Mouse (Mus musculus): ENCODE results near the gene Sae1. TPM values are rescaled to one million over a fixed set of nuclear protein-coding genes. Genes with fewer than 3 reads are reported as not detected.
A peak's percentile ranks its signal among the peaks of the same experiment; 100 is the strongest.

The Sae1 gene
- total RNA-seq, 1 experiment from 2014 or later = 150 TPM

DNA sequence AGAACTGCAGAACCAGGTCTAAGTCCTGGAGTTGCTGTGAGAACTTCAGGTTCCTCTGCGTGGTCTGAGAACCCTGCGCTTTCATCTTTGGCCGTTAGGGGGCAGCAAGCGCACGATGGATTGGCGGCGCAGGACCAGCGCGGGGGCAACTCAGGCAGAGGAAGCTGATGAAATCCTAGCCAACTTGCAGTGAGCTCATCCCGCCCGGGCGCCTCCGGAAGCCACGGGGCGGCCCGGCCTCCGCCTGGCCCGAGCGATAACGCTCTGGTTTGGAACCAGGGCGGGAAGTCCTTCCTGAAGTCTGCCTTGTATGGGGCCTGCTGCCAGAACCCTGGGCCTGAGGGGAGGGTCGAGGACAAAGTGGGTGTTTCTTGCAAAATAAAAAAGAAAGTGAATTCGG, 92.8 kb downstream of the Sae1 start:
- ATAC-seq (replicated peaks; ENCODE audit: insufficient number of reproducible peaks, low FRiP score, low TSS enrichment, poor library complexity, severe bottlenecking) = peak; percentile 84

DNA sequence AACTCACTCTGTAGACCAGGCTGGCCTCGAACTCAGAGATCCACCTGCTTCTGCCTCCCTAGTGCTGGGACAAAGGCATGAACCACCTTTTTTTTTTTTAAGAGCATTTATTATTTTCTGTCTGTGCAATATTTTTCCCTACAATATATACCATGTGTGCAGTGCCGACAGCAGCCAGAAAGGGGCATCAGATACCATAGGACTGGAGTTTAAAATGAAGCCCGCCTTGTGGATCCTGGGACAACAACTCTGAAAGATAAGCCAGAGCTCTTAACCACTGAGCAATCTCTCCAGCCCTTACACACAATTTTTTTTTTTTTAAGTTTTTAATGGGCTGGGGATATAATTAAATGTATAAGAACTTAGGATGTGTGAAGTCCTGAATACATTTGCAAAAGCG, 93.3 kb downstream of the Sae1 start:
- no peak for ATAC-seq (replicated peaks; ENCODE audit: insufficient number of reproducible peaks, low FRiP score, low TSS enrichment, poor library complexity, severe bottlenecking)

GRCm38 (mm10) chr7:16287791-16288190, 99.8 kb downstream of the Sae1 start:
- no peak for ATAC-seq (replicated peaks; ENCODE audit: insufficient number of reproducible peaks, low FRiP score, low TSS enrichment, poor library complexity, severe bottlenecking)

DNA sequence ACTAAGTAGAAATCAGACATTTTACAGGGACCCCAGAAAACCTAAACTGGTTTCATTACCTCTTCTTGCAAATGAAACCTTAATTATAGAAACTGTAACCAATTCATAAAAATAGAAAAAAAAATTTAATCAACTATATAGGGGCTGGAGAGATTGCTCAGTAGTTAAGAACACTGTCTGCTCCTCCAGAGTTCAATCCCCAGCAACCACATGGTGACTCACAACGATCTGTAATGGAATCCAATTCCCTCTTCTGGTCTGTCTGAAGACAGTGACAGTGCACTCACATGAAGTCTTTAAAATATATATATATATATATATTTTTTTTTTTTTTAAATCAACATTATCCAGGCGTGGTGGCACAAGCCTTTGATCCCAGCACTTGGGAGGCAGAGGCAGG, 100.6 kb downstream of the Sae1 start:
- ATAC-seq (replicated peaks; ENCODE audit: insufficient number of reproducible peaks, low FRiP score, low TSS enrichment, poor library complexity, severe bottlenecking) = no peak

DNA sequence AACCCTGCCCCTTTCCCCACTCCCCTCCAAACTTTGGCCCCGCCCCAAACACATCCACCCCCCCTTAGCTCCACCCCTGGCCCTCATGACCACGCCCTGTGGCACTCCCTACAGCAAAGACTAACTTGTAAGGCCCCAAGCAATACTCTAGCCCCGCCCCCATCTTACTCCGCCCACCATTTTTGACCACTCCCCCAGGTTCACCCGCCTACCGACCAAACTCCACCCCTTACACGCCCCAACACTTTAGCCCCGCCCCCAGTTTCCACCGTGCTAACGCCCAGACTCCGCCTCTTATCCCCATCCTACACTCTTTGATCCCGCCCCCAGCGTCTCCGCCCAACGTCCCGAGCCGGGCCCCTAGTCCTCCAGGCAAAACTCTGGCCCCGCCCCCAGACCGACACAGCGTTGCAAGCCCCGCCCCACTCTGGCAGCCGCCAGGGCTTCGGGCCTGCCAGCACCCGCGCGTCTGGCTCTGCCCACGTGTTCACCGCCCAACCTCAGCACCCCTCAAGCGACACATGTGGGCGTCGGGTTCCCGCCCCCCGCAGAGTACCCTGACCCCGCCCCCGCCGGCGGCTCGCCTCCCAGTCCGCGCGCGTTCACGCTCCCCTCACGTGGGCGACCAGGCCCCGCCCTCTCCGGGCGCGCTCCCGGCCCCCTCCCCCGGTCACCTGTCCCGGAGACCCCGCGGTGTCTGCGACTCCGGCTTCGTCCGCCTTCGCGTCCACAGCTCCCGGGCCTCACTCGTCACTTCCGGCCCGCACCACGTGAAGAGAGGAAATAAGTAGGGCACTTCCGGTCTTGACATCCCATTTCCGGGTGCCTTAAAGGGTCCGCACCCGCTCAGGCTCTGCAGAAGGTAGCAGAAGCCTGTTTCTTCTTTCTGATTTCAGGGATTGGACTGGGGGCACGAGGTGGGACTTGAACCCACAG, 101.3 kb downstream of the Sae1 start, which contains the start of gene Ccdc9:
Gene Ccdc9 (minus strand): TSS at position 770 of the 936 bp plus-strand sequence.
- ATAC-seq (replicated peaks; ENCODE audit: insufficient number of reproducible peaks, low FRiP score, low TSS enrichment, poor library complexity, severe bottlenecking) = peak; percentile 81

GRCm38 (mm10) chr7:16285450-16286025, 102.1 kb downstream of the Sae1 start:
- peak; percentile 27 for ATAC-seq (replicated peaks; ENCODE audit: insufficient number of reproducible peaks, low FRiP score, low TSS enrichment, poor library complexity, severe bottlenecking)

- no peak for ATAC-seq (replicated peaks; ENCODE audit: insufficient number of reproducible peaks, low FRiP score, low TSS enrichment, poor library complexity, severe bottlenecking)
Observed at GRCm38 (mm10) chr7:16284904-16285303, 102.7 kb downstream of the Sae1 start.

DNA sequence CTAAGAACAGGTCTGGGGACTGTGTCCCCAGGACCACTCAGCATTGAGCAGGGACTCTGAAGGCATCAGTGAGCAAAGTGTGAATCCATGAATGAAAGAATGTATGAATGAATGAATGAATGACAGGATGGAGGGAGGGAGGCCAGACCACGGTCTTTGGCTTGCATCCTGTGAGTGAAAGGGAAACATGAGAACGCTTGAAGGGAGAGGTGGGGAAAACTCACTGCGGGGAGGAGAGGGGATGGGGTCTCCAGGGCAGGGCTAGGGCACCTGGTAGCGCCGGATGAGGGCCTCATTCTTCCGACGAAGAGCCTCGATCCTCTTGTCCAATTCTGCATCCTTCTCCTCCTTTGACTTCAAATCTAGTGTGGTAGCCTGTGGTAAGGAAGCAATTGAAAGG, 103.6 kb downstream of the Sae1 start:
- ATAC-seq (replicated peaks; ENCODE audit: insufficient number of reproducible peaks, low FRiP score, low TSS enrichment, poor library complexity, severe bottlenecking) = no peak

DNA sequence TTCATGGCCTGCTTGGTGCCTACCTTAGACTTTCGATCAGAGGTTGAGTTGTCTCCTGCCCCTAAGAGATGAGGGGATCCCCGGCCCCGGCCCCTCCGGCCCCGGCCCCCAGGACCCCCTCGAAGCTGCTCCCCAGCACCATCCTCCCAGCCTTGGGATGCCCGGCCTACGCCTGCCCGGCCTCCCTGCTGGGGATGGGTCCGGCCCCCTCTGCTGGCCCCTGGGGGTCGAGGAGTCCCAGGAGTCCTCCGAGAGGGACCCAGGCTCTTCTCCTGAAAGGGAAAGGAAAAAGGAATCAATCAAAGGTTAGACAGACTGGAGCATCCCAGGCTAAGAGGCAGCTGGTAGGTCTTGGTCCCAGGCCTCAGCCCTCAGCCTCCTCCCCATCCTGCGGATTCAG, 105.3 kb downstream of the Sae1 start:
- ATAC-seq (replicated peaks; ENCODE audit: insufficient number of reproducible peaks, low FRiP score, low TSS enrichment, poor library complexity, severe bottlenecking) = no peak

- ATAC-seq (replicated peaks; ENCODE audit: insufficient number of reproducible peaks, low FRiP score, low TSS enrichment, poor library complexity, severe bottlenecking) = no peak
Observed at GRCm38 (mm10) chr7:16280721-16281120, 106.9 kb downstream of the Sae1 start.

GRCm38 (mm10) chr7:16274922-16275890, 112.4 kb downstream of the Sae1 start:
- ATAC-seq (replicated peaks; ENCODE audit: insufficient number of reproducible peaks, low FRiP score, low TSS enrichment, poor library complexity, severe bottlenecking) = no peak

- peak; percentile 56 for ATAC-seq (replicated peaks; ENCODE audit: insufficient number of reproducible peaks, low FRiP score, low TSS enrichment, poor library complexity, severe bottlenecking)
Observed at GRCm38 (mm10) chr7:16273766-16274140, 113.9 kb downstream of the Sae1 start.

- ATAC-seq (replicated peaks; ENCODE audit: insufficient number of reproducible peaks, low FRiP score, low TSS enrichment, poor library complexity, severe bottlenecking) = peak; percentile 78
Observed at GRCm38 (mm10) chr7:16273081-16273765, 114.4 kb downstream of the Sae1 start, which contains the start of gene Inafm1. Gene Inafm1 (minus strand): TSS chr7:16273617.

DNA sequence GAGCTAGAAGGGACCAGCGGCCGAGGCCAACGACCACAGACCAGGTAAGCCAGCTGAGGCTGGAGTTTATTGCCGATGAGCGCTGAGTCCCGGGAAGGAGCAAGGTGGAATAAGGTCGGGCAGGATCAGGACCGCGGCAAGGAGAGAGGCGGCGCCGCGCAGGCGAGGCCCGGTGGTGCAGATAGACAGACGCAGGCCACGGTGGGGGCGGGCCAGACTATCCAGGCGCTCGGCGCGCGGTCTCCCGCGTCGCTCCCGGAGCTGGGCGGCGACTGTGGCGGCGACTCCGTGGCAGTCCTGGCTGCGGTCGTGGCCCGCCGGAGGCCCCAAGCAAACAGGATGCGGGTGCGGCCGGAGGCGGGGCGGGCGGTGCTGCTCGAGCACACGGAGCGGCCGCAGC, 114.9 kb downstream of the Sae1 start:
- no peak for ATAC-seq (replicated peaks; ENCODE audit: insufficient number of reproducible peaks, low FRiP score, low TSS enrichment, poor library complexity, severe bottlenecking)

- no peak for ATAC-seq (replicated peaks; ENCODE audit: insufficient number of reproducible peaks, low FRiP score, low TSS enrichment, poor library complexity, severe bottlenecking)
Observed at GRCm38 (mm10) chr7:16271139-16271538, 116.5 kb downstream of the Sae1 start.

Data from monocyte, adult 5-6 weeks (primary cell).